Mouse (Mus musculus) olfactory bulb, adult 2 months (tissue): ENCODE results near the gene H2-DMb1.

Experiments
- CTCF ChIP-seq: fragments of 200-500 bp; IDR thresholded peaks from 2 replicates; pipeline ENCODE4 v1.5.1; 2012; ENCODE audit warnings: low read depth, mild to moderate bottlenecking, low read length, moderate library complexity; ENCODE audit not compliant: insufficient read depth
- POLR2A ChIP-seq: fragments of 200-500 bp; IDR thresholded peaks from 2 replicates; pipeline ENCODE4 v1.6.1; 2012; ENCODE audit warnings: mild to moderate bottlenecking, low read depth, low read length, moderate library complexity; ENCODE audit not compliant: insufficient read depth

DNA sequence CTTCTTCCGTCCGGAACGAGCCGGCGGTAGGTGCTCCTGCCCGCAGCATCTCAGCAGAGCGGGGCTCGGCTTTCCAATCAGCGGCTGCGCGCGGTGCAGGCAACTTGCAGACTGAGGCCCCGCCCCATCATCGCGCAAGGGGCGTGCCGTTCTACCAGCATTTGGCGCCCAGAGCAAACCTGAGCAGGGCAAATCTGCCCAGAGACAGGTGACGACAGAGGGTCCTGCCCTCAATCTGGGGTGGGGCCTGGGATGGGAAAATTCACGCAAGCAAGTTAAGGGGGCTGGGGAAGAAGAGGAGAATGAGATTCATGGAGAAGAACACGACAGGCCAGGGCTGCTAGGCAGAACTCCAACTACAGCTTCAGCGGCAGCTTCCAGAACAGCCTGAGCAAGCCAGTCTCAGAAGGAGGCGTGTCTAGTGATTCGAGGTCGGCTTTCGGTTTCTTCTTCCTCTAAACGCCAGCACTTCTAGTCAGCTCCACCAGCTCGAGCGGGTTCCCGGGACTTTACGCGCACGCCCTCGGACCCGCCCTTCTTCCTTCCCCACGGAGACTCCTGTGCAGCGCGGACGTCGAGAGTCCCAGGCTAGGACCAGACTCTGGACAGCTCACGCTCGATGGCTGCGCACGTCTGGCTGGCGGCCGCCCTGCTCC is 34.5 kb downstream of the H2-DMb1 start, which contains the start of the genes Tap1 and Psmb9:
- no peak for TF ChIP-seq CTCF
- TF ChIP-seq POLR2A = no peak; the same call in 1 of the 2 replicates
